Mouse (Mus musculus) G1E (cell line): ENCODE measurements around the gene Hs3st2. TPM values are rescaled to one million over a fixed set of nuclear protein-coding genes. Genes with fewer than 3 reads are reported as not detected.

Source experiments
- ATAC-seq: 2 replicates; pipeline ENCODE4 v1.8.0; 2016; ENCODE audit warnings: mild to moderate bottlenecking; ENCODE audit not compliant: insufficient number of reproducible peaks, poor library complexity, low FRiP score, severe bottlenecking; ENCODE audit errors: extremely low read depth
- DNase-seq: peaks from one replicate; pipeline ENCODE4 v3.0.0; 2012; ENCODE audit warnings: low spot score
- H3K27me3 ChIP-seq: 2 replicates; pipeline ENCODE4 v1.6.1; 2012; ENCODE audit warnings: mild to moderate bottlenecking, low read length, inconsistent platforms; ENCODE audit not compliant: insufficient read depth
- H3K36me3 ChIP-seq: replicated peaks from 2 replicates; pipeline ENCODE3; 2012; ENCODE audit warnings: mild to moderate bottlenecking, inconsistent platforms
- H3K4me1 ChIP-seq: 2 replicates; pipeline ENCODE4 v1.6.1; 2012; ENCODE audit warnings: low read depth, low read length, inconsistent platforms, mixed read lengths; ENCODE audit not compliant: insufficient read depth
- H3K4me3 ChIP-seq: 2 replicates; pipeline ENCODE4 v1.5.1; 2012; ENCODE audit warnings: low read depth, mild to moderate bottlenecking, inconsistent platforms, low read length, moderate library complexity, mixed read lengths
- H3K9me3 ChIP-seq: replicated peaks from 2 replicates; pipeline ENCODE4 v1.6.1; 2012; ENCODE audit warnings: inconsistent platforms
- CTCF ChIP-seq: IDR thresholded peaks from 2 replicates; pipeline ENCODE4 v1.5.1; 2012; ENCODE audit warnings: low read depth, low read length, inconsistent platforms, mixed read lengths
- GATA1 ChIP-seq: IDR thresholded peaks from 2 replicates; pipeline ENCODE4 v1.6.1; 2012; ENCODE audit warnings: borderline replicate concordance, low read length, inconsistent platforms, mixed read lengths
- GATA2 ChIP-seq: IDR thresholded peaks from 2 replicates; pipeline ENCODE4 v1.6.1; 2012; ENCODE audit warnings: low read depth, low read length, inconsistent platforms, borderline replicate concordance
- POLR2AphosphoS5 ChIP-seq: IDR thresholded peaks from 2 replicates; pipeline ENCODE4 v1.6.1; 2012; ENCODE audit warnings: low read depth, low read length, inconsistent platforms; ENCODE audit not compliant: insufficient replicate concordance
- TAL1 ChIP-seq: conservative IDR thresholded peaks from 2 replicates; pipeline ENCODE4 v1.6.1; 2012; ENCODE audit warnings: low read depth, low read length, inconsistent platforms, mixed read lengths
- polyA plus RNA-seq: library from polyadenylated mRNA; stranded (reverse); fragments of >175 nt; gene quantifications from 2 replicates; pipeline ENCODE4 v1.2.3, GENCODE M21; 2012
- total RNA-seq, 2 experiments: library from RNA; stranded (forward) in 1 of 2; stranded (reverse) in 1 of 2; fragments of 200-1000 nt in 1 of 2; fragments of >200 nt in 1 of 2; fragmentation: Nextera tagmentation in 1 of 2; gene quantifications; 2 replicates each; pipeline ENCODE4 v1.2.3; 2014 to 2017

Gene Hs3st2
- total and polyA plus RNA-seq, 3 experiments: 0.27 TPM; not detected in 2

GRCm38 (mm10) chr7:121446281-121446680 lies 54.6 kb downstream of the Hs3st2 start:
- ATAC-seq: no peak
- DNase-seq: no peak
- H3K9me3 ChIP-seq: no peaks in the 10 kb centered on the region
- H3K4me3 ChIP-seq: no peak overlapping the region
- no peaks in the 10 kb centered on the region for H3K36me3 ChIP-seq
- no peak for TF ChIP-seq CTCF
- TF ChIP-seq GATA2: no peak
- no peak for TF ChIP-seq TAL1
- TF ChIP-seq GATA1: no peak
- TF ChIP-seq POLR2AphosphoS5: no peak
- no peaks in the 10 kb centered on the region for H3K4me1 ChIP-seq
- H3K27me3 ChIP-seq: no peaks in the 10 kb centered on the region

- Histone ChIP-seq H3K9me3 (no peaks in the 10 kb centered on the region), H3K4me3 (no peak overlapping the region), H3K27me3 (peaks cover 3% of the 10 kb centered on the region; the same call in 1 of the 2 replicates), H3K36me3 (no peaks in the 10 kb centered on the region), H3K4me1 (no peaks in the 10 kb centered on the region)
- TF ChIP-seq POLR2AphosphoS5: no peak
- TF ChIP-seq GATA2: no peak
- TF ChIP-seq GATA1: no peak
- TF ChIP-seq TAL1: no peak
- no peak for TF ChIP-seq CTCF
- DNase-seq (no peak), ATAC-seq (no peak)
These were observed 59.5 kb downstream of the Hs3st2 start for GRCm38 (mm10) chr7:121450951-121451843.

- Histone ChIP-seq H3K4me3 (no peak overlapping the region), H3K9me3 (0 out of 2 replicates have a peak, but pooled peaks cover 2% of the 10 kb centered on the region), H3K4me1 (no peaks in the 10 kb centered on the region), H3K36me3 (no peaks in the 10 kb centered on the region), H3K27me3 (peaks cover 3% of the 10 kb centered on the region; the same call in 1 of the 2 replicates)
- no peak for DNase-seq
- no peak for ATAC-seq
- no peak for TF ChIP-seq CTCF
- no peak for TF ChIP-seq POLR2AphosphoS5
- TF ChIP-seq GATA2: no peak
- TF ChIP-seq TAL1: no peak
- no peak for TF ChIP-seq GATA1
These were observed 65.1 kb downstream of the Hs3st2 start for GRCm38 (mm10) chr7:121456716-121457115.

DNA sequence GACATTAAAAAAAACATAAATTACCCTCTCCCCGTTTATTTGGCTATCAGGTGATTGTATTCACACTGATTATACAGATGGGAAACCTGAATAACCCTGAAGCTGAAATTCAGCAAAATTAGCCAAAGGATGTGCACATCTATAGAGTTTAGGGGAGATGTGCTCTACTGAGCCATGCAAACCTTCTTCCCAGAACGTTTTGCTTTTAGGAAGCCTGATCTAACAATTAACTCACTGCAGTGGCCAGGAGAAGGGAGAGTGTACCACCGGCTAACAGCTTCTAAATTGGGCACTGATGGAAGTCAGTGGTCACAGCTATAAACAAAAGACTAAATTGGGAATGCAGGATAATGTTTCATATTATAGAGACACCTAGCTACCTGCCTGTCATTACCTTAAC lies 66.4 kb downstream of the Hs3st2 start:
- Histone ChIP-seq H3K9me3 (0 out of 2 replicates have a peak, but pooled peaks cover 2% of the 10 kb centered on the region), H3K36me3 (no peaks in the 10 kb centered on the region), H3K4me1 (no peaks in the 10 kb centered on the region), H3K27me3 (no peaks in the 10 kb centered on the region), H3K4me3 (no peak overlapping the region)
- no peak for ATAC-seq
- TF ChIP-seq POLR2AphosphoS5 (no peak), GATA1 (no peak), CTCF (no peak), GATA2 (no peak), TAL1 (no peak)
- DNase-seq: no peak

DNA sequence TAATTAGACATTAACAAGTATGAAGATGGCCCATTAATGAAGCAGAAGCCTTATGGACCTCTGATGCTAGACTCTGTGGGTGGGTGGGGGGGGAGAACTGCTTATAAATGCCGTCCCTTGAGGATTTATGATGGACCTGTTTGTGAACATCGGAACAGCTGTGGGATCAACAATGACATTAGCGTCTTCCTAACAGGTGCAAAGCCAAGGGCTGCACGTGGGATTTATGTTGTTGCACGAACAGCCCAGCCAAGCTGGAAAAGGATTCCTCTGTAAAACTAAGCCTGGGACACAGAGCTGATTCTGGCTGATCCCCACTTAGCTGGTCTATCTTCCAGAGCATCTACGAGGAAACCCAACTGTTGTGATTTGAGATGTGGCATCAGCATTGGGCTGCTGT lies 69.0 kb downstream of the Hs3st2 start:
- no peak for ATAC-seq
- TF ChIP-seq GATA1: no peak
- TF ChIP-seq CTCF: no peak
- TF ChIP-seq POLR2AphosphoS5: no peak
- TF ChIP-seq GATA2: no peak
- TF ChIP-seq TAL1: no peak
- 0 out of 2 replicates have a peak, but pooled peaks cover 2% of the 10 kb centered on the region for H3K9me3 ChIP-seq
- H3K36me3 ChIP-seq: no peaks in the 10 kb centered on the region
- DNase-seq: no peak
- H3K27me3 ChIP-seq: no peaks in the 10 kb centered on the region
- no peak overlapping the region for H3K4me3 ChIP-seq
- H3K4me1 ChIP-seq: no peaks in the 10 kb centered on the region

GRCm38 (mm10) chr7:121464441-121464840 lies 72.8 kb downstream of the Hs3st2 start:
- no peak for TF ChIP-seq TAL1
- TF ChIP-seq CTCF: no peak
- no peak for TF ChIP-seq GATA2
- no peak for TF ChIP-seq POLR2AphosphoS5
- TF ChIP-seq GATA1: no peak
- Histone ChIP-seq H3K4me3 (no peak overlapping the region), H3K4me1 (no peaks in the 10 kb centered on the region), H3K36me3 (no peaks in the 10 kb centered on the region), H3K27me3 (no peaks in the 10 kb centered on the region), H3K9me3 (no peaks in the 10 kb centered on the region)
- ATAC-seq (no peak), DNase-seq (no peak)

- ATAC-seq: no peak
- DNase-seq: no peak
- no peaks in the 10 kb centered on the region for H3K36me3 ChIP-seq
- no peaks in the 10 kb centered on the region for H3K27me3 ChIP-seq
- H3K9me3 ChIP-seq: no peaks in the 10 kb centered on the region
- TF ChIP-seq POLR2AphosphoS5: no peak
- TF ChIP-seq GATA1: no peak
- no peak for TF ChIP-seq CTCF
- TF ChIP-seq TAL1: no peak
- no peak for TF ChIP-seq GATA2
- H3K4me1 ChIP-seq: no peaks in the 10 kb centered on the region
- H3K4me3 ChIP-seq: no peak overlapping the region
These were observed 73.5 kb downstream of the Hs3st2 start for GRCm38 (mm10) chr7:121465111-121465510.
